Mouse (Mus musculus): ENCODE measurements around the gene Pitpnm2. TPM values are rescaled to one million over a fixed set of nuclear protein-coding genes. Genes with fewer than 3 reads are reported as not detected.

The Pitpnm2 gene
- polyA plus RNA-seq, 1 experiment = 0.66 TPM

- no peak overlapping the region for H3K27ac ChIP-seq (ENCODE audit: insufficient read depth, low read depth, low read length)
- H3K4me1 ChIP-seq (ENCODE audit: control insufficient read depth, insufficient read depth, low read length) = peaks cover 4% of the 10 kb centered on the region
Measured at GRCm38 (mm10) chr5:124093120-124093794, 156.3 kb downstream of the Pitpnm2 start.

GRCm38 (mm10) chr5:124091951-124092406 is 157.6 kb downstream of the Pitpnm2 start:
- Histone ChIP-seq H3K4me1 (ENCODE audit: control insufficient read depth, insufficient read depth, low read length) (peaks cover 4% of the 10 kb centered on the region), H3K27ac (ENCODE audit: insufficient read depth, low read depth, low read length) (no peak overlapping the region), H3K4me3 (ENCODE audit: insufficient read depth, low read length) (no peak overlapping the region)
- no peak for TF ChIP-seq POLR2A (IDR thresholded peaks at IDR 0.05; ENCODE audit: borderline replicate concordance, low read depth, low read length)
- TF ChIP-seq CTCF (IDR thresholded peaks at IDR 0.05; ENCODE audit: low read depth, low read length) = no peak

More at GRCm38 (mm10) chr5:124093120-124093794, 156.3 kb downstream of the Pitpnm2 start:
- TF ChIP-seq POLR2A (IDR thresholded peaks at IDR 0.05; ENCODE audit: borderline replicate concordance, low read depth, low read length) = no peak
- no peak for TF ChIP-seq CTCF (IDR thresholded peaks at IDR 0.05; ENCODE audit: low read depth, low read length)
- no peak overlapping the region for H3K4me3 ChIP-seq (ENCODE audit: insufficient read depth, low read length)

- TF ChIP-seq POLR2A (IDR thresholded peaks at IDR 0.05; ENCODE audit: borderline replicate concordance, low read depth, low read length) (no peak), CTCF (IDR thresholded peaks at IDR 0.05; ENCODE audit: low read depth, low read length) (no peak)
- no peak overlapping the region for H3K27ac ChIP-seq (ENCODE audit: insufficient read depth, low read depth, low read length)
- peaks cover under 1% of the 10 kb centered on the region; the same call in 1 of the 2 replicates for H3K4me1 ChIP-seq (ENCODE audit: control insufficient read depth, insufficient read depth, low read length)
- H3K4me3 ChIP-seq (ENCODE audit: insufficient read depth, low read length) = no peak overlapping the region
Measured at GRCm38 (mm10) chr5:124089868-124090267, 159.7 kb downstream of the Pitpnm2 start.

- Histone ChIP-seq H3K27ac (ENCODE audit: insufficient read depth, low read depth, low read length) (no peak overlapping the region), H3K4me1 (ENCODE audit: control insufficient read depth, insufficient read depth, low read length) (no peaks in the 10 kb centered on the region), H3K4me3 (ENCODE audit: insufficient read depth, low read length) (no peak overlapping the region)
- no peak for TF ChIP-seq CTCF (IDR thresholded peaks at IDR 0.05; ENCODE audit: low read depth, low read length)
- TF ChIP-seq POLR2A (IDR thresholded peaks at IDR 0.05; ENCODE audit: borderline replicate concordance, low read depth, low read length) = no peak
Measured at GRCm38 (mm10) chr5:124086876-124087275, 162.7 kb downstream of the Pitpnm2 start.

- H3K4me1 ChIP-seq (ENCODE audit: control insufficient read depth, insufficient read depth, low read length) = no peaks in the 10 kb centered on the region
- no peak overlapping the region for H3K4me3 ChIP-seq (ENCODE audit: insufficient read depth, low read length)
- no peak for TF ChIP-seq POLR2A (IDR thresholded peaks at IDR 0.05; ENCODE audit: borderline replicate concordance, low read depth, low read length)
- TF ChIP-seq CTCF (IDR thresholded peaks at IDR 0.05; ENCODE audit: low read depth, low read length) = no peak
Measured at GRCm38 (mm10) chr5:124085513-124085912, 164.0 kb downstream of the Pitpnm2 start.

GRCm38 (mm10) chr5:124084588-124085173 is 164.9 kb downstream of the Pitpnm2 start:
- Histone ChIP-seq H3K27ac (ENCODE audit: insufficient read depth, low read depth, low read length) (no peak overlapping the region), H3K4me1 (ENCODE audit: control insufficient read depth, insufficient read depth, low read length) (no peaks in the 10 kb centered on the region), H3K4me3 (ENCODE audit: insufficient read depth, low read length) (no peak overlapping the region)
- TF ChIP-seq POLR2A (IDR thresholded peaks at IDR 0.05; ENCODE audit: borderline replicate concordance, low read depth, low read length) (no peak), CTCF (IDR thresholded peaks at IDR 0.05; ENCODE audit: low read depth, low read length) (peak; percentile 98)

More at GRCm38 (mm10) chr5:124085513-124085912, 164.0 kb downstream of the Pitpnm2 start:
- H3K27ac ChIP-seq (ENCODE audit: insufficient read depth, low read depth, low read length) = no peak overlapping the region

- Histone ChIP-seq H3K27ac (ENCODE audit: insufficient read depth, low read depth, low read length) (no peak overlapping the region), H3K4me1 (ENCODE audit: control insufficient read depth, insufficient read depth, low read length) (no peaks in the 10 kb centered on the region), H3K4me3 (ENCODE audit: insufficient read depth, low read length) (no peak overlapping the region)
- TF ChIP-seq POLR2A (IDR thresholded peaks at IDR 0.05; ENCODE audit: borderline replicate concordance, low read depth, low read length) (no peak), CTCF (IDR thresholded peaks at IDR 0.05; ENCODE audit: low read depth, low read length) (no peak)
Measured at GRCm38 (mm10) chr5:124083850-124084587, 165.5 kb downstream of the Pitpnm2 start.

GRCm38 (mm10) chr5:124082941-124083688 is 166.4 kb downstream of the Pitpnm2 start:
- Histone ChIP-seq H3K27ac (ENCODE audit: insufficient read depth, low read depth, low read length) (no peak overlapping the region), H3K4me3 (ENCODE audit: insufficient read depth, low read length) (no peak overlapping the region), H3K4me1 (ENCODE audit: control insufficient read depth, insufficient read depth, low read length) (no peaks in the 10 kb centered on the region)
- TF ChIP-seq CTCF (IDR thresholded peaks at IDR 0.05; ENCODE audit: low read depth, low read length) (no peak), POLR2A (IDR thresholded peaks at IDR 0.05; ENCODE audit: borderline replicate concordance, low read depth, low read length) (no peak)

GRCm38 (mm10) chr5:124082447-124082846 is 167.1 kb downstream of the Pitpnm2 start:
- Histone ChIP-seq H3K4me1 (ENCODE audit: control insufficient read depth, insufficient read depth, low read length) (peaks cover 4% of the 10 kb centered on the region), H3K27ac (ENCODE audit: insufficient read depth, low read depth, low read length) (no peak overlapping the region), H3K4me3 (ENCODE audit: insufficient read depth, low read length) (no peak overlapping the region)
- TF ChIP-seq POLR2A (IDR thresholded peaks at IDR 0.05; ENCODE audit: borderline replicate concordance, low read depth, low read length) (no peak), CTCF (IDR thresholded peaks at IDR 0.05; ENCODE audit: low read depth, low read length) (no peak)
